Mouse (Mus musculus) cerebellum, adult 2 months (tissue): ENCODE data around the gene Gmeb2. TPM values are rescaled to one million over a fixed set of nuclear protein-coding genes. Genes with fewer than 3 reads are reported as not detected.
A peak's percentile ranks its signal among the peaks of the same experiment; 100 is the strongest.
"Not testable (repeated sequence)": the region's sequence is repeated elsewhere in the genome, so short reads cannot be mapped to it uniquely, and the experiment has no call there.

Experiments used
- DNase-seq, 2 experiments: peaks; one replicate each; pipeline ENCODE4 v3.0.0; 2021
- H3K27ac ChIP-seq: fragments of 200-500 bp; 2 replicates; pipeline ENCODE4 v1.5.1; 2012; ENCODE audit warnings: low read length, control low read depth, inconsistent platforms; ENCODE audit not compliant: insufficient read depth
- H3K27me3 ChIP-seq: fragments of 200-500 bp; 2 replicates; pipeline ENCODE4 v1.6.1; 2012; ENCODE audit warnings: inconsistent platforms, mild to moderate bottlenecking, low read length, moderate library complexity; ENCODE audit not compliant: control insufficient read depth, insufficient read depth
- H3K4me1 ChIP-seq: fragments of 200-500 bp; 2 replicates; pipeline ENCODE4 v1.6.1; 2011; ENCODE audit warnings: low read length; ENCODE audit not compliant: control insufficient read depth, insufficient read depth
- H3K4me3 ChIP-seq: fragments of 200-500 bp; replicated peaks from 2 replicates; pipeline ENCODE3; 2011; ENCODE audit warnings: mild to moderate bottlenecking, low read depth, low read length, control low read depth; ENCODE audit not compliant: insufficient read depth
- CTCF ChIP-seq: fragments of 200-500 bp; IDR thresholded peaks from 2 replicates; pipeline ENCODE4 v1.5.1; 2011; ENCODE audit warnings: low read depth, mild to moderate bottlenecking, control low read depth, low read length, moderate library complexity, borderline replicate concordance; ENCODE audit not compliant: insufficient read depth
- POLR2A ChIP-seq: fragments of 200-500 bp; IDR thresholded peaks from 2 replicates; pipeline ENCODE4 v1.6.1; 2011; ENCODE audit warnings: low read length, control low read depth, borderline replicate concordance; ENCODE audit not compliant: insufficient read depth
- WGBS: fragments of 180-500 bp; shearing (Covaris S2); methylation state at CpG from one replicate; pipeline ENCODE4 v1.1.7; 2018; 5-methylcytosine and 5-hydroxymethylcytosine counted together
- polyA plus RNA-seq: library from polyadenylated mRNA; depleted of rRNA; stranded (reverse); fragments of >200 nt; gene quantifications from 2 replicates; pipeline ENCODE4 v1.2.3, GENCODE M21; 2012; rRNA removed

Gmeb2 gene
- 28.7 and 30.1 TPM in 2 replicates for polyA plus RNA-seq

DNA sequence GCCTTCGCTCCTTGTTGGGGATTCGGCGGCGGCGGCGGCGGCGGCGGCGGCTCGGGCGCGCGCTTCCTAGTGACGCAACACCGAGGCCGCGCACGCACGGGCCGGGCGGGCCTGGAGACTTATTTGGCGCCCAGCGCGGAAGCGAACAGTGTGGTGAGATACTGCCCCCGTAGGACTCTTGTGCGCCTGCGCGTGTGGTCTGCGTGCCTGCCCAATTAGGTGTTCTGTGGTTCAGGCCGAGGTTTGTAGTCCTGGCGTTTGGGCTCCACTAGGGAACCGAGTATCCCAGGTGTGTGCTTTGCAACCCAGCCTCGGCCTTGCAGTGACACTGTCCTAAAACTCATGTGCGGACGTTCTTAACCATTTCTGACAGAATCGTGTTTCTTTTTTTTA is at the start of gene Gmeb2:
Gene Gmeb2 (minus strand): TSS at position 78 of the 393 bp plus-strand sequence.
- H3K27me3 ChIP-seq, H3K4me1 ChIP-seq: not testable (repeated sequence)
- TF ChIP-seq POLR2A (peak; percentile 44; the same call in 1 of the 2 replicates), CTCF (peak; percentile 50; the same call in 1 of the 2 replicates)
- peak within 1 kb of the TSS; percentile 89 for H3K27ac ChIP-seq
- peak; percentile 94 to 98 for DNase-seq
- 6% methylated on average over 38 of the region's 38 CpGs for WGBS
- peak within 1 kb of the TSS; percentile 72 for H3K4me3 ChIP-seq

DNA sequence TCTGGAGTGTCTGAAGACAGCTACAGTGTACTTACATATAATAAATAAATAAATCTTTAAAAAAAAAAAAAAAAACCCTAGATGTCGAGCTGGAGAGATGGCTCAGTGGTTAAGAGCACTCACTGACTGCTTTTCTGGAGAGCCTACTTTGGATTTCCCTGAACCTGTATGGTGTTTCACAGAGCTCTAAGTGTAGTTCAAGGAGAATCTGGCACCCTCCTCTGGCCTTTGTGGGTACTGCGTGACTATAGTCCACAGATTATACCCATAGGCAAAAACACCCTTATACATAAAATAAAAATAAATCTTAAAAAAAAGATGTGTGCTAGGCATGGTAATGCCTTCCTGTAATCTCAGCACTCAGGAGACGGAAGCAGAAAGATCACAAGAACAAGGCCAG is 46.2 kb upstream of the Gmeb2 start:
- no peak overlapping the region for H3K27ac ChIP-seq
- TF ChIP-seq CTCF (peak; percentile 61; the same call in 1 of the 2 replicates), POLR2A (no peak)
- DNase-seq: peak; percentile 64 to 77
- WGBS: 61% methylated on average over 3 of the region's 3 CpGs
- H3K27me3 ChIP-seq: no peaks in the 10 kb centered on the region
- H3K4me3 ChIP-seq: no peak overlapping the region
- H3K4me1 ChIP-seq: no peaks in the 10 kb centered on the region

DNA sequence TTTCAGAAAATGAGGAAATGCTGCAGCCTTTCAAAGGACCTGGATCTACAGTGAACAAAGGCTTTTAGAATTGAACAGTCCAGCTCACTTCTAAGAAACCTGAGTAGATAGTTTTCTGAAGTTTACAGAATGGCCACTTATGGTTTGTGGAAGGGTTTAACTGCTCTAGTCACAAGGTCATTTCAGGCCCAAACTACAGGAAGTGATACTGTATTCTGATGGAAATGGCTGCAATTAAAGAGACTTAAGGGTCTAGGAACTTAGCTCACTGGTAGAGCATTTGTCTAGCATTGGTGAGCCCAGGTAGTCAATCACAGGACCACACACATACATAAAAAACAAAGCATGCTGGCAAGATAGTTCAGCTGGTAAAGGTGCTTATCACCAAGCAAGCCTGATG is 44.7 kb upstream of the Gmeb2 start:
- Histone ChIP-seq H3K27ac (no peak overlapping the region), H3K27me3 (no peaks in the 10 kb centered on the region), H3K4me1 (no peaks in the 10 kb centered on the region), H3K4me3 (no peak overlapping the region)
- no peak for DNase-seq
- TF ChIP-seq POLR2A: no peak
- TF ChIP-seq CTCF: no peak

DNA sequence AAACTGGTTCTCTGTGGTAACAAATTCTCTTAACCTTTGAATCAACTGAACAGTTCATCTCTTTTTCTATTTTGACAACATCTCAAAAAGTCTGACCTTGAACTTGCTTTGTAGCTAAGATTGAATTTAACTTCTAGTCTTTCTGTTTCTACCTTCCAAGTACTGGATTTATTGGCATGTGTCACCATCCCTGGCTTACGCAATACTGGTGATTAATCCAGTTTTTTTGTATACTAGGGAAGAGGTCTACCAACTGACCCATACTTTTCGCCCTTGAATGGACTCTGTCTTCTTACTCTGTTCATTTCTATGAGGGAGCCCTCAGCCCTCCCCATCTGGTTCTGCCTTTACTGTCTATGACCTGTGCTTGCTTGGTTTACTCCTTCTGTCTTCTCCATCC is 38.3 kb upstream of the Gmeb2 start:
- Histone ChIP-seq H3K27me3 (no peaks in the 10 kb centered on the region), H3K27ac (no peak overlapping the region), H3K4me1 (no peaks in the 10 kb centered on the region), H3K4me3 (no peak overlapping the region)
- no peak for DNase-seq
- TF ChIP-seq CTCF (no peak), POLR2A (no peak)
- WGBS: 96% methylated on average over 2 of the region's 2 CpGs

DNA sequence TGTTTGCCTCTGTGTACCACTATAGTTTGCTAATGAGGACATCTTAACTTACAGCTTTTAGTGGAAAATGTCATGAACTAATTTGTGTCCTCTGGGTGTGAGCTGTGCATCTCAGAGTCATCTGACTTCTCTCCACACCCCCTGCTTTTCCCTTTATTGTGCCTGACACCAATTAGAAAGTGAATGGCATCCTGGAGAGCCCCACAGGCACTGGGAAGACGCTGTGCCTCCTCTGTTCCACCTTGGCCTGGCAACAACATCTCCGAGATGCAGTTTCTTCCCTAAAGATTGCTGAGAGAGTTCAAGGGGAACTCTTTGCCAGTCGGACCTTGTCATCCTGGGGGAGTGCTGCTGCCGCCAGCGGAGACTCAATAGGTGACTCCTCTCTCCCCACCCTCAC is 34.3 kb upstream of the Gmeb2 start:
- no peak for DNase-seq
- H3K4me3 ChIP-seq: no peak overlapping the region
- WGBS: 69% methylated on average over 5 of the region's 5 CpGs
- H3K27me3 ChIP-seq: no peaks in the 10 kb centered on the region
- no peak overlapping the region for H3K27ac ChIP-seq
- TF ChIP-seq POLR2A (no peak), CTCF (no peak)
- H3K4me1 ChIP-seq: no peaks in the 10 kb centered on the region

DNA sequence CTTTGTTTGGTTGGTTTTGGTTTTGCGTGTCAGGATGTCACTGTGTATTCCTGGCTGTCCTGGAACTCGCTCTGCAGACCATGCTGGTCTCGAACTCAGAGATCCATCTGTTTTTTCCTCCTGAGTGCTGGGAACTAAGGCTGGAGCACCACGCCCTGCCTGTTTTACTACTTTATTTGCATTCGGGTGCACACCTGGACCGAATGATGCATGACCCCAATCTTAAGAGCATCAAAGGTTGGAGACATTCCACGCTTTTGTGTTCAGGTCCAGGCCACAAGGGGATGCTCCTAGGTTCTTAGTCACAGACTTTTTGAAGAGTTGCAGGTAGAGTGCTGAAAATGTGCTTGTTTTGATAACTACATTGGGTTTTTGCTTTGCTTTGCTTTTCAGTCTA is 32.3 kb upstream of the Gmeb2 start:
- no peaks in the 10 kb centered on the region for H3K4me1 ChIP-seq
- 11% methylated on average over 7 of the region's 7 CpGs for WGBS
- no peak for DNase-seq
- no peak overlapping the region for H3K27ac ChIP-seq
- TF ChIP-seq CTCF (no peak), POLR2A (no peak)
- H3K4me3 ChIP-seq: peak overlapping the region; percentile 83
- H3K27me3 ChIP-seq: no peaks in the 10 kb centered on the region

DNA sequence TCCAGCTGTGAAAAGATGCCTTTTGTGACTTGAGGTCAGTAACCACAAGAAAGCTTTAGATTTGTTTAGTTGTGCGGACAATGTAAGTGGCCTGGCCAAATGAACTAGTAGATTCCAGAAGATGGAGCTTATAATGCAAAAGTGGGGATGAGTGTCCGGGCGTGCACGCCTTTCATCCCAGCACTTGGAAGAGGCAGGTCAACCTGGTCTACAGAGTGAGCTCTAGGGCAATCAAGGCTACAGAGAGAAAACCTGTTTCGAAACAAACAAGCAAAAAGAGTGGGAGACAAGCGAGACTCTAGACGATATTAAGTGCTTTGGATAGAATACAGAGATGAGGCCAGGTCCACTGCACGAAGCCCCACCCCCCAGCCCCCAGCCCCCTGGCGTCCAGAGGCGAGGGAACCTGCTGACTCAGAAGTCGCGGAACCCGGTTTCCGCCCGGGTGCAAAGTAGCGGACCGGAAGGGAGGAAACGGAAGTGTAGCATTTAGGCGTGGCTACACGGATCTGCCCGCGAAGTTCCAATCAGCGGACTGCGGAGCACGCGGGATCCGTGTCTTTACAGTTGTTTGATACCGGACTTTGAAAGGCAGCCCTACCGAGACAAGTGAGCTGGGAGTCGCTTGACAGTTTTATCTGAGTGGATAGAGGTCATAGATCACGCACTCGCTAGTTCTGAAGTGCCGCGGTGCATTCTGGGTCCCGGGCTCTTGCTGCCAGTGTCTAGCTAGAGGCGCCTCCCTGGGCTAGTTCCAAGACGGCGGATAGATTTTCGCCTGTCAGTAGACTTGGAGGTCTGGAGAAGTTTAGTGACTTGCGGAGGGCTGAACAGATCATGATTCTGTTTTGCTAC is 31.6 kb upstream of the Gmeb2 start, which contains the start of gene Rtel1:
Gene Rtel1 (plus strand): TSS at position 492 of the 855 bp plus-strand sequence.
- H3K27me3 ChIP-seq: no peaks in the 10 kb centered on the region
- peak; percentile 83 to 87 for DNase-seq
- H3K27ac ChIP-seq: peak within 1 kb of the TSS; percentile 29; the same call in 1 of the 2 replicates
- H3K4me3 ChIP-seq: peak within 1 kb of the TSS; percentile 83
- TF ChIP-seq CTCF (no peak), POLR2A (peak; percentile 53; the same call in 1 of the 2 replicates)
- H3K4me1 ChIP-seq: no peaks in the 10 kb centered on the region
- 4% methylated on average over 40 of the region's 40 CpGs for WGBS
